Mouse (Mus musculus) frontal cortex, adult (tissue): ENCODE data around the gene Ccdc93.

Experiments
- ATAC-seq: cut with Nextera tagmentation; 2 replicates; pipeline ENCODE4 v1.9.2; 2017; ENCODE audit warnings: mild to moderate bottlenecking, moderate library complexity, mixed read lengths; ENCODE audit not compliant: low TSS enrichment

The Ccdc93 gene

DNA sequence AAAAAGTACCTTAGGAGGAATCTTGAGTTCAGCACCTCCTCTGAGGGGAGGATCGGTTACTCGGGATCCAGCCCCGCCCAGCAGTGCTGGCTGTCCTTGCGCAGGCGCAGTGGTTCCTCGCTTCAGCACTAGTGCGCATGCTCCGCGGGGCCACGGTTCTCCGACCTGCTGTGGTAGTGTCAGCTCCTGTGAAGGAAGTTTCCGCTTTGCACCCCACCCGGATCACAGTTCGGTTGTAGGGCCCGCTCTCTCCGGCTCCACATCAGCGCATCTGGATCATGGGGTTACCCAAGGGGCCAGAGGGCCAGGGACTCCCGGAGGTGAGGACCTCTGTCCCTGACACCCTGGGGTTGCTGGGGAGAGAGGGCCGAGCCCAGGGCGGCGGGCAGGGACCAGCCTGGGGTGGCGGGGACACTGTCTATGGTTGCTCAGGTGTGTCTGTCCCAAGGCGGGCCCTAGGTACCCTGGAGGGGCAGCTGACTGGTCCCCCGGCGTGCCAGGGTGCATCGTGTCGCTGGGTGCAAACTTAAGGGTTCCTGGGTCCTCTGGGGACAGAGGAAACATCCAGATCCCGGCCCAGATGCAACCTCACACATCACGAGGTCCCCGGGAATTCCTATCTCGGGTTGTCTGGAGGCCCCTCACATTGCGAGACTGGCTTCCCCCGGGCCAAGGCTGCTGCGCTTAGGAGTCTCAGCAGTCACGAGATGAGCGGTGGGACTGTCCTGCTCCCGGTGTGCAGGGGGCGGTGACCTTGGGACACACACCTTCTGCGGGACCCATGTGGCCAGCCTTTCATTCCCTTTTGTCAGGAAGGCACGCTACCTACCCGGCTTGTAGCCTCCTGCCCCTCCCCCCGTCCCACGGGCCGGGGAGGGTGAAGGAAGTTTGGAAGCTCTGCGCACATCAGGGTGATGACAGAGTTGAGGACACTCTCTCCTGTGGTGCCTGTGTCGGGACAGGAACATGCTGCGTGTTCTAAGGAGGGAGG is at the start of gene Ccdc93:
TSS of gene Ccdc93 (plus strand) at position 112 of the 991 bp plus-strand sequence.
- peak; percentile 92 for ATAC-seq

- ATAC-seq = no peak
Measured at GRCm38 (mm10) chr1:121381562-121381961, 49.3 kb upstream of the Ccdc93 start.

DNA sequence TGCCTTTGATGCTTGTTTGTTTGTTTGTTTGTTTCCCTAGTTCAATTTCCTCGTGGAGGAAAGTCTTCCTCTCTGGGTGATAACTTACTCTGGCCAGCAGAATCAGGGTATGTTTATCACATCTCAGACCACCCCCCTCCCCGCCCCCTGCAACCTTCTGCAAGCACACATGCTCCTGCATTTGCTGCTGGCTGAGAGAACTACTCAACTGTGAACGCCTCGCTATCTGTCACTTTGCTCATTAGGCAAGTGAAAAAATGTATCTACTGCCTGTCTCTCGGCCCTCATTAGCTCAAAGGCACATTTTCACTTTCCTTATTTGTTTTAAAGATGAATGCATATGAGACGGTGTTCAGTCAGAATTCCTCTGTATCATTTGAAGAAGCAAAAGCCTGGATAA is 42.5 kb upstream of the Ccdc93 start:
- no peak for ATAC-seq

- ATAC-seq = no peak
Measured at GRCm38 (mm10) chr1:121388732-121389131, 42.1 kb upstream of the Ccdc93 start.

DNA sequence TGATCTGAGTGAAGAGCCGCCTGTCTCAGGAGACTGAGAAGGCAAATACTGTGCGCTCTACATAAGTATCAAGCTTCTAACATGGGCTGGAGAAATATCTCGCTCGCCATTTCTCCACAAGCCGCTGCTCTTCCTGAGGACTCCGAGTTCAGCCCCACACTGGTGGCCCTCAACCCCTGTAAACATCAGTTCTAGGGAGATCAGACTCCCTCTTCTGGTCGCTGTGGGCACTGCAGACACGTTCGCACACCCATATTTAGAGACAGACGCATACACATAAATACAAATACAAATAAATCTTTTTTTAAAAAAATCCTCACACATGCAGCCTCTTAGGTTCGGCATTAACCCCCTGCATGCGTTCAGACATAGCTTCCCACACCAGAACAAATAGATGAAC is 41.3 kb upstream of the Ccdc93 start:
- no peak for ATAC-seq

DNA sequence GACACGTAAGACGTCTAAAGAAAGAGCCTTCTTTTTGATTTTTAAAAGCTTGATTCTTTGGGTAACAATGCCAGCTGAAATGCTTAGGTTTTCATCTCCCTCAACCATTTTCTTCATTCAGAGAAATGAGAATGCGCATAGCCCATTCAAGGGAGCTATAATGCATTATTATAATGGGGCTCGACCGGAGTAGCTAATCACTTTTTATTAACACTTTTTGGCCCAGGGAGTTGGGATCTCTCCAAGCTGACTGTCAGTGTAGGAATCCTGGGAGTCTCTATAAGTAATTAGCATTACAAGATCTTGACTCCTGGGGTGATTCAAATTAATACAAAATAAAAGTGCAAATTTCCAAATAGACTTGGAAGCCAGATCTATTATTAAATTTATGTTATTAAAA is 40.8 kb upstream of the Ccdc93 start:
- ATAC-seq = no peak

GRCm38 (mm10) chr1:121390421-121390820 is 40.4 kb upstream of the Ccdc93 start:
- ATAC-seq = no peak

GRCm38 (mm10) chr1:121390855-121391254 is 40.0 kb upstream of the Ccdc93 start:
- ATAC-seq = no peak

- no peak for ATAC-seq
Measured at GRCm38 (mm10) chr1:121393117-121393516, 37.7 kb upstream of the Ccdc93 start.

- ATAC-seq = no peak
Measured at GRCm38 (mm10) chr1:121394764-121395163, 36.1 kb upstream of the Ccdc93 start.

- ATAC-seq = peak; percentile 79
Measured at GRCm38 (mm10) chr1:121396501-121396900, 34.3 kb upstream of the Ccdc93 start.

DNA sequence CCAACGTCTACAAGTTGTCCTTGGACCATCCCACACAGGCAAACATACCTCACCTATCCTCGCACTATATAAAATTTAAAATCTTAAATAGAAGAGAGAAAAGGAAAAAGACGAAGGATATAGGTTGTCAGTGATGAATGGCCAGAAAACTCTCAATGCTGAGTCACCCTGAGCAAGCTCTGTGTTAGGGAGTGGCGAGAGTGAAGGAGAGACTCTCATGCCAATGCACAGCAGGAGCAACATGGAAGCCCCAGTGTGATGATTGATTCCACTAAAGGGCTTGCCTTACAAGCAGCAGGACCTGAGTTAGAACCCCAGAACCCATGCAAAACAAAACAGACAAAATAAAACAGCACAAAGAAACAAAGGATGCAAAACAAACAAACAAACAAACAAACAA is 32.6 kb upstream of the Ccdc93 start:
- no peak for ATAC-seq

DNA sequence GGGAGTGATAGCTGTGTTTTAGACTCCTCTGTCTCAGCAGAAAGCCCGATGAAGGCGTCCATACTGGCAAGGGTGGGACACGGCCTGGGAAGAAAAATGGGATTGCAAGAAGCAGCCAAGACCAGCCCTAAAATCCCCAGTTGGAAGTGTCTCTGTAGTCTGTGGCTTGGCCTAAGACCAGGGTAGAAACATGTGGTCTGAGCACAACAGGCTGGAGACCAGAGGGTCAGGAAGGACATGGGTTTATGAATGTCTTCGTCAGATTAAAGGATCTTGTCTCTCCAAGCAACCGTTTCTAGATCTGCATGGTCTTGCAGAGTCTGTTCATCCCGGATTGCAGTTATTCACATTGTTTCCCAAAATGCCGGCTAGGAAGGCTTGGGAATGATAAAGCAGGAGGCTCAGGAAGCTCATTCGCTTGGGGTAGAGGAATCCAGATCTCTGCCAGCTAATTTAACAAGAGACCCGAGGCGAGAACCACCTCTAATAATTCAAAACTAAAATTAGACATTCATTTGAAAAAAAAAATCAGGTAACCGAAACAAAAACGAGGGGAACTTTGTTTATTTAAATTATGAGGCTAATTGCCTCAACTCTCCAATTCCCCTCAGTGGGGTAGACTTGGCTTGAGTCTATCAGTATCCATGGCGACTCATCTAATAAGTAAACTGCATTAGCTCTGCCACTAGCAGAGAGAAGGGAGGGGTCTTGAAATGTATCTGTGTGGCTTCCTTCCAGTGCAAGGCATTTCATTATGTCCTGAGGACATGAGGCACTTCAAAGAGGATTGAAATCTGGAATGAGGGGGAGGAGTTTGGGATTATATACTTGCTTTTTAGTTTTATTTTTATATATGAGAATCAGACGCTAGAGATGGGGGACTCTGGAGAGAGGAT is 31.6 kb upstream of the Ccdc93 start:
- no peak for ATAC-seq

DNA sequence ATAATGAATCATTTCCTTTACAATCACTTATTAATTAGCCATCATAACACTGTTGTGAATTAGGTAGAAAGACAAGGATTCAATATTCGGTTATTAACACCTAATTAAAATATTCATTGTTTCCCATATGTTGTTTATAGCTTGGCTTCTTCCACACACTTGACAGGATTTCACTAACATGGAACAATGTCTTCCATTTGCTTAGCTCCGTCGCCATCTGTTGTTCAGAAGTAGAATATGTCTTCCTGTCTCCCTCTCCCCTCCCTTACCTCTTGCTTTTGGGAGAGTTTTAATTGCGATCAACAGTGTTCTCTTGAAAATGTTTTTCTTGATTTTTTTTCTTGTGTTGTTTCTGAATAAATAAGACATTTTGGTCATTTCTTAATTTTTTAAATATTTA is 30.6 kb upstream of the Ccdc93 start:
- peak; percentile 87 for ATAC-seq

GRCm38 (mm10) chr1:121419084-121419483 is 11.8 kb upstream of the Ccdc93 start:
- peak; percentile 90 for ATAC-seq

DNA sequence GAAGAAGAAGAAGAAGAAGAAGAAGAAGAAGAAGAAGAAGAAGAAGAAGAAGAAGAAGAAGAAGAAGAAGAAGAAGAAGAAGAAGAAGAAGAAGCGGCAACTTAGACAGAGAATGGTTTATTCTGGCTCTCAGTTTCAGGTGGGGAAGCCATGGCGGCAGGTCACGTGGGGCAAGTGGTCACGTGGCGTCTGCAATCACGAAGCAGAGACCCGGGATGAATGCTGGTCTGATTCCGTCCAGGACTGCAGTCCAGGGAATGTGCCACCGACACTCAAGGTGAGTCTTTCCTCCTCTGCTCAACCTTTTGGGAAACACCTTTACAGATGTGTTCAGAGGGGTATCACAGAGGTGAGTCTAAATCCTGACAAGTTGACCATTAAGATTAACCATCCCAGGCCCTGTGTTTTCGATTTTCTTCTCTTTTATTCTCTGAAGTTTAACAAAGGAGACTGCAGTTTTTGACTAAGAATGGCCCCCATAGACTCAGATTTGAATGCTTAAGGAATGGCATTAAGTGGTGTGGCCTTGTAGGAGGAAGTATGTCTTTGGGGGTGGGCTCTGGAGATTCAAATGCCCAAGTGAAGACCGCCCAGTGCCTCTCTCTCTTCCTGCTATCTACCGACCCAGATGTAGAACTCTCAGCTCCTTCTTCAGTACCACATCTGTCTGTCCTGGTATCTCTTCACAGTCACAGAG is 11.1 kb upstream of the Ccdc93 start:
- no peak for ATAC-seq

- ATAC-seq = no peak
Measured at GRCm38 (mm10) chr1:121430183-121430937, 489 bp upstream of the Ccdc93 start.

GRCm38 (mm10) chr1:121435981-121436380 is 5.1 kb downstream of the Ccdc93 start:
- peak; percentile 62 for ATAC-seq

DNA sequence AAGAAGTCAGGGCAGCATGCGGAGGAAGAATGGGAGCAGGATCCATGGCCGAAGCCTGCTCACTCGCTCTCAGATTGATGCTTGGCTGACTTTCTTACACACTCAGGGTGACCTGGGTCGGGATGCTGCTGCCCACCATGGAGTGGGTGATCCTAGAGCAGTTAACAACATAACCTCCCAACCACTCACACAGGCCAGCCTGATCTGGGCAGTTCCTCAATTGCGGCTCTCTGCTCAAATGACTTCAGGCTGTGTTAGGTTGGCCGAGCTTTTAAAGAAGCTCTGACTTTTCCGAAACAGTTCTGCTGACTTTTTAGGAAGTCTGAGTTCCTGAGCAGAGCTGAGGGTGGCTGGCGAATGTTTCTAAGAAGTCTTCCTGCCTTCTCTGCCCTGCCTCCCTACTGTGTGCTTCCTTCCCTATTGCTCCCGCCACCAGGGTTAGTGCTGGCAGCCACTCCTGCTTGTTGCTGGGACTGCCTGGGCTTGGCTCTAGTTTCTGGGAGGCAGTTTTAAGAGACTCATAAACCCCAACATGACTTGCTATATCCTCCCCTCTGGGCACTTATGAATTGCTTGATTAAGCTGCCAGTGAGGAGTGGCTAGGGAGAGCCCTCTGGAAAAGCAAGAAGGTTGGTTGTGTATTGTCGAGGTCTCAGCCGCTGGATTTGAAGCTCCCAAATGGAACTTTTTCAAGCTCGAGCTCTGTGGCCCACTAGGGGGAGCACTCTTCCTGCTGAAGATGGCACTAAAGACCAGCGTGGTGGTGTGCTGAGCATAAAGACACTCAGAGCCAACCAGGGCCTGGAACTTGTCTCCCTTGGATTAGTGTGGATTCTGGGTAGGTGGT is 9.9 kb downstream of the Ccdc93 start:
- peak; percentile 83 for ATAC-seq

GRCm38 (mm10) chr1:121444147-121444546 is 13.3 kb downstream of the Ccdc93 start:
- no peak for ATAC-seq
